Mouse (Mus musculus) adrenal gland, postnatal 4 days (tissue): ENCODE results near the gene Ext2. TPM values are rescaled to one million over a fixed set of nuclear protein-coding genes. Genes with fewer than 3 reads are reported as not detected.

Experiments used
- DNase-seq, 2 experiments: peaks; one replicate each; pipeline ENCODE4 v3.0.0; 2021 to 2022; ENCODE audit warnings: low spot score in 2 of 2, mixed read lengths in 2 of 2
- total RNA-seq, 2 experiments: library from RNA; stranded (reverse); gene quantifications; 2 replicates each; pipeline ENCODE4 v1.2.3; 2021

The Ext2 gene
- total RNA-seq, 2 experiments from 2014 or later: 108 to 118 TPM

DNA sequence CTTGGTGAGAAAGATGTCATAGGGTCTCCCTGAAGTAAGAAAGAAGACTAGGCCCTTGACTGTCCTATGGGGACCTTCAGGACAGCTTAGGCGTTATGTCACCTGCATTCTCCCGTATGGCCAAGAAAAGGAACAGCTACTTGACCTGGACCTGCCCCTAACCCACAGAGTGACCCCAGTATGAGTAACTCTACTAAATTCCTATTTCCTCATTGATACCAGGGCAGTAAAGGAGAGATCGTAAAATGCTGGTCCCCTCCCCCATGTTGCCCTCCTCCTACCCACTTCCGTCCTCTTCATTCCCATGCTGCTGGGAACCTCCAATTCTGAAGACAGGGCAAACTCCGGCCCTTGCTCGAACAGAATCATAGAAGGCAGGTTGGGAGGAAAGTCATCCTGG, 177.6 kb downstream of the Ext2 start:
- DNase-seq: no peak

DNA sequence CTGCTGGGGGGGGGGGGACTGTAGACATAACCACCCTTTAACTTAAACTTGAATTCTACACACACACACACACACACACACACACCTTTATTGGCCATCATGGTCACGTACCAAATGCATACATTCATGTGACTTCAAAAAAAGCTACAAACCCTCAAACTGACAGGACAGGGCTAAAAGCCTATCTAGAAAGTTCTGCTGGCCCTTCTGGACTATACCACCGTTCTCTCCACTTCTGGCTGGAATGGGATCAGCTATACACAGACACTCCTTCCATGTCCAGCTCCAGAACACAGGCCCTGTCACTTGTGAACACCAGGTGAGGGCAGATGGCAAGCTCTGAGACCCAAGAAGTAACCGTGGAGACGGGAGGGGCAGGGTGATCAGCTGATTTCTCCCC, 178.1 kb downstream of the Ext2 start:
- no peak for DNase-seq

DNA sequence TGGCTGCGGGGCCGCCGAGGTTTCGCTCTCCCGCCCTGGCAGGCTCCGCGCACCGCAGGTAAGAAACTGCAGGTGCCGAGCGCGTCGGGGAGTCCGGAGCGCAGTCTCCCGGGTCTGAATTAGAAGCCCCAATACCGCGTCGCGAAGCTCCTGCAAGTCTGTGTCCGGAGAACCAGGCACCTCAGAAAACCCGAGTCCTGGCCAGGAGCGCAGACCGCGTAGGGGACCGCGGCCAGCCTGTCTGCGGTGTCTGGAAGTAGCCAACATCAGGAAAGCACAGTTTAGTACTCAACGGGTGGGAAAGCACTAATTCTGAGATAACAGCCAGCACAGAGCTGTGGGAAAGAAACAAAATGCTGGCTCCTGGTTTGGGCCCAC, 179.0 kb downstream of the Ext2 start:
- no peak for DNase-seq

DNA sequence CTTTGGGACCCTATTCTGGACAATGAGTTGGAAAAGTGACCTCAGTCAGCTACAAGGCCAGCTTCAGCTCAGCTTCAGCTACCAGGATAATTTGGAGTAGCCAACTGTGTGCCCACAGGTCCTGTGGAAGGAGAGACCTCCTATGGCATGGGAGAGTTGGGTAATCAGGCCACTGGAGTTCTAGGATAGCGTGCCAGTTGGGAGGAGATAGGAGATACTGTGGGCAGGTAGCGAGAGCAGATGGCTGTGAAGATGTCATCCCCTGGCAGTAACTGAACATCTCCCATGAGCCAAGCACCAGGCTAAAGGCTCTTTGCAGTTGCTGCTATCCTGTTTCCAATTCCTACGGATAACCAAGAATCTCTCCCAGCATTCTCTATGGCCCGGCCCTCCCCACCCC, 187.8 kb downstream of the Ext2 start:
- DNase-seq: no peak

GRCm38 (mm10) chr2:93624665-93625408, 197.5 kb downstream of the Ext2 start:
- no peak for DNase-seq

GRCm38 (mm10) chr2:93619208-93619849, 203.0 kb downstream of the Ext2 start:
- no peak for DNase-seq

DNA sequence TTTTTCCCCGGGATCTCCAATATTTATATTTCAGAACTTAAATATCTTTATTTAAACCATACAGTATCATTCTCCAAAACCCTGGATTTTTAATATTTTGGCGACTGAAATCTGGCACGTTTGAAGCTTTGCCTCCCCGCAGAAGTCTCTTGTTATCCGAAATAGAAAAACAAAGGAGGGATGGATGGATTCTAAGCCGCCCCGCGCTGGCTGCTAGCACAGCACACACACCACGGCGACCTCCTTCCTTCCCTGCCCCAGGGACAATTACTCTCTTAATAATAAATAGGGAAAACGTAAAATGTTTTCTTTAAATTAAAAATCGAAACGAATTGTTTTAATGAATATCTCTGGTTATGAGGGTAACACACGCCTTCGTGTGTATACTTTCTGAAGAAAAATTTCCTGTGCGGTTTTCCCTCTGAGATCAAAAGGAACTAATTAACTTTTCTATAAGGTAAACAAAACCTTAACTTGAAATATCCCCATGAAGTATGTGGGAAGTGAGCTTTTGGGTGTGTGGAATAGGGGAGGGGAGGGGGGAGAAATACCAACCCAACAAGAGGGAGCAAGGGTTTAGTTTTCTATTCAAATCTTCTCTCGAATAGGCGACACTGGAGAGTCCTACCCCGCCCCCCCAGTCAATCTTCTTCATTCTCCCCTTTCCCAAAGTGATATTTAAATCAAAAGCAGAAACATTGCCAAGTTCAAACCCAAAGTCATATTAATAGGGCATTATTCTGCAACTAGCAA, 203.7 kb downstream of the Ext2 start:
- DNase-seq: no peak

DNA sequence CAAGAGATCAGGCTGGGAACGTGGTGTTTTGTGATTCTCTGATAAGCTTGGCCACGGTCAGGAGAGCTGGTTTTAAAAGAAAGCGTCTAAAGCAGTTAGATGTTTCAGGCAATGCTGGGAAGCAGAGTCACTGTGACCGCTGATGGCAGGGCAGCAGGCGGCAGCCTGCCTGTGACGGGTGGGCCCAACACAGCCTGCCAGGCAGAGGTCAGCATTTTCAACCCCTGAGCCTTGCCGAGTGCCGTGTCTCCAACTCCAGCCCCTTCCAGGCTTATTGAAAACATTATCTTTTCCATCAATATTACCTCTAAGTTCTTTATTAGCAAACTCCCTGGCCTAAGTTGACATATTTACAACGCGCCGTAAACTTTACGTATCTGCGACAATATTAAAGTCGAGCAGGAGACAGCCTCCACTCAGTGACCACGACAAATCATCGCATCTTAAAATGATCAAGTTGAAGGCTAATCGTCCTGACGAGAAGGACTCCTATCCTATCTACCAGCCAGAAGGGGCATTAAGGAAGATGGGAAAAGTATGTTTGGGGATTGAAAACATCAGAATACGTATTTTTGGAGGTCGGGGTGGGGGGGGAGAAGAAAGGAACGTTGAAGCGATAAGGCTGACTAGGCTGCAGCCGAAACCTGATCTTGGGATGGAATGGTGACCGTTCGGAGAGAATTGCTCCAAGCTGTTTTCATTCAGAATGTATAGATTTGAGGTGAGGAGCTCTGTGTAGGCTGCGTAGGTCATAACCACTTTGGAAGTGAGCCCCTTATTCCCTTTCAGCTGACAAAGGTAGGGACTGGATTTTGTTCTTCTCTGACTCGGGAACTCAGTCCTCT, 206.3 kb downstream of the Ext2 start:
- DNase-seq: no peak

DNA sequence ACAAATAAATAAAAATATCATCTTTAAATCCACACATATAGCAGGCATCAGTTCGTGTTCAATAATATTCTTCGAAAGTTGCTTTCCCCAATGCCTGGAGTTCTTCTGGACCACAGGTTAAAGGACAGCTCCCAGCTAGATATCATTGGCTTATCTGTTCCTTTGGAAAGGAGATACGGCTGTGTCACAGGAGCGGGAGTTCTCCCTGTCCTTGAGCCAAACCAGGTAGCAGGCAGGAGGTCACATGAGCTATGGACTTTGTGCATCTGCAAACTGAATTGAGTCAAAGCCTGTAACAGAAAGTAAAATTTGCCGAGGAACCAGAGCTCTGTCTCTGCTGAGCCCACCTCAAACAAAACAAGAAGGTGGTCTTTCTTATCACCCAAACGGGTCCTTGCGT, 209.3 kb downstream of the Ext2 start:
- no peak for DNase-seq

Other genes starting within 250 kb of the Ext2 start
- gene Alx4, start 180.2 kb downstream of the Ext2 start, total RNA-seq: 1 to 10 TPM; 1.0 to 1.2 TPM
- 10 to 100 TPM; 21.0 to 24.5 TPM for gene Accs, start 27.4 kb upstream of the Ext2 start, total RNA-seq
- under 1 TPM; 0.22 to 0.99 TPM for gene Accsl, start 46.6 kb upstream of the Ext2 start, total RNA-seq
- gene Gm13889, start 134.6 kb upstream of the Ext2 start, total RNA-seq: 10 to 100 TPM; 26.7 to 28.4 TPM
- gene Gm27027, start 173.8 kb upstream of the Ext2 start, total RNA-seq: not detected
- 10 to 100 TPM; 73.1 to 76.3 TPM for gene Alkbh3, start 188.2 kb upstream of the Ext2 start, total RNA-seq